Mouse (Mus musculus) embryonic facial prominence, embryonic 12.5 days (tissue): ENCODE results near the gene Cdk19. TPM values are rescaled to one million over a fixed set of nuclear protein-coding genes. Genes with fewer than 3 reads are reported as not detected.

Source experiments
- ATAC-seq: fragments of 200-750 bp; cut with Nextera tagmentation; 2 replicates; pipeline ENCODE4 v1.8.0; 2017; ENCODE audit not compliant: insufficient number of reproducible peaks, insufficient read depth, low FRiP score, low TSS enrichment
- H3K27ac ChIP-seq: fragments of 300-500 bp; sonication (generic); 2 replicates; pipeline ENCODE4 v1.5.1; 2016; ENCODE audit warnings: mild to moderate bottlenecking
- H3K27me3 ChIP-seq: fragments of 300-500 bp; sonication (generic); 2 replicates; pipeline ENCODE4 v1.6.1; 2016; ENCODE audit warnings: mild to moderate bottlenecking, moderate library complexity
- H3K36me3 ChIP-seq: fragments of 300-500 bp; sonication (generic); 2 replicates; pipeline ENCODE4 v1.6.1; 2016; ENCODE audit warnings: mild to moderate bottlenecking
- H3K4me1 ChIP-seq: fragments of 300-500 bp; sonication (generic); 2 replicates; pipeline ENCODE4 v1.6.1; 2016
- H3K4me2 ChIP-seq: fragments of 300-500 bp; sonication (generic); replicated peaks from 2 replicates; pipeline ENCODE4 v1.6.1; 2016; ENCODE audit warnings: mild to moderate bottlenecking, moderate library complexity
- H3K4me3 ChIP-seq: fragments of 300-500 bp; sonication (generic); 2 replicates; pipeline ENCODE4 v1.5.1; 2016; ENCODE audit warnings: mild to moderate bottlenecking
- H3K9ac ChIP-seq: fragments of 300-500 bp; sonication (generic); 2 replicates; pipeline ENCODE4 v1.6.1; 2016; ENCODE audit warnings: mild to moderate bottlenecking, moderate library complexity
- H3K9me3 ChIP-seq: fragments of 300-500 bp; sonication (generic); 2 replicates; pipeline ENCODE4 v1.6.1; 2016; ENCODE audit warnings: mild to moderate bottlenecking, moderate library complexity
- WGBS: fragments of 180-500 bp; shearing (Covaris S2); methylation state at CpG from one replicate; pipeline ENCODE4 v1.1.7; 2016; 5-methylcytosine and 5-hydroxymethylcytosine counted together
- polyA plus RNA-seq: library from polyadenylated mRNA; unstranded; fragments of >200 nt; fragmentation: Nextera tagmentation; extraction: Ambion mirVana; gene quantifications from 2 replicates; pipeline ENCODE4 v1.2.1, GENCODE M21; 2016

Gene Cdk19
- polyA plus RNA-seq, 1 experiment from 2014 or later: 15.8 TPM

GRCm38 (mm10) chr10:40371914-40372675 is 32.7 kb downstream of the Cdk19 start:
- Histone ChIP-seq H3K4me1 (peaks cover 26% of the 10 kb centered on the region), H3K4me2 (no peak overlapping the region), H3K27me3 (no peaks in the 10 kb centered on the region), H3K9ac (no peak overlapping the region), H3K36me3 (no peaks in the 10 kb centered on the region), H3K27ac (peak overlapping the region; percentile 72), H3K4me3 (no peak overlapping the region), H3K9me3 (no peaks in the 10 kb centered on the region)
- WGBS: 52% methylated on average over 11 of the region's 11 CpGs
- no peak for ATAC-seq

- H3K4me1 ChIP-seq: peaks cover 16% of the 10 kb centered on the region
- H3K4me2 ChIP-seq: no peak overlapping the region
- WGBS: 93% methylated on average over 5 of the region's 5 CpGs
- H3K4me3 ChIP-seq: no peak overlapping the region
- no peaks in the 10 kb centered on the region for H3K27me3 ChIP-seq
- no peak for ATAC-seq
- no peak overlapping the region for H3K9ac ChIP-seq
- no peaks in the 10 kb centered on the region for H3K36me3 ChIP-seq
- H3K9me3 ChIP-seq: no peaks in the 10 kb centered on the region
- no peak overlapping the region for H3K27ac ChIP-seq
Measured at GRCm38 (mm10) chr10:40373749-40374148, 34.4 kb downstream of the Cdk19 start.

GRCm38 (mm10) chr10:40374828-40375227 is 35.5 kb downstream of the Cdk19 start:
- 89% methylated on average over 7 of the region's 7 CpGs for WGBS
- no peak for ATAC-seq
- H3K9ac ChIP-seq: no peak overlapping the region
- H3K4me3 ChIP-seq: no peak overlapping the region
- H3K9me3 ChIP-seq: no peaks in the 10 kb centered on the region
- no peak overlapping the region for H3K27ac ChIP-seq
- no peaks in the 10 kb centered on the region for H3K36me3 ChIP-seq
- peaks cover 15% of the 10 kb centered on the region; the same call in 1 of the 2 replicates for H3K4me1 ChIP-seq
- no peak overlapping the region for H3K4me2 ChIP-seq
- no peaks in the 10 kb centered on the region for H3K27me3 ChIP-seq

GRCm38 (mm10) chr10:40376286-40376685 is 36.9 kb downstream of the Cdk19 start:
- H3K27ac ChIP-seq: no peak overlapping the region
- no peaks in the 10 kb centered on the region for H3K9me3 ChIP-seq
- H3K4me2 ChIP-seq: no peak overlapping the region
- H3K4me3 ChIP-seq: no peak overlapping the region
- no peak overlapping the region for H3K9ac ChIP-seq
- no peaks in the 10 kb centered on the region for H3K27me3 ChIP-seq
- WGBS: 74% methylated on average over 3 of the region's 3 CpGs
- no peak for ATAC-seq
- H3K4me1 ChIP-seq: peaks cover 11% of the 10 kb centered on the region; the same call in 1 of the 2 replicates
- H3K36me3 ChIP-seq: no peaks in the 10 kb centered on the region

GRCm38 (mm10) chr10:40378284-40378683 is 38.9 kb downstream of the Cdk19 start:
- H3K27ac ChIP-seq: no peak overlapping the region
- H3K9ac ChIP-seq: no peak overlapping the region
- no peaks in the 10 kb centered on the region for H3K4me1 ChIP-seq
- 89% methylated on average over 4 of the region's 4 CpGs for WGBS
- H3K4me2 ChIP-seq: no peak overlapping the region
- no peak overlapping the region for H3K4me3 ChIP-seq
- no peaks in the 10 kb centered on the region for H3K36me3 ChIP-seq
- no peak for ATAC-seq
- H3K27me3 ChIP-seq: no peaks in the 10 kb centered on the region
- no peaks in the 10 kb centered on the region for H3K9me3 ChIP-seq

- Histone ChIP-seq H3K4me3 (no peak overlapping the region), H3K4me2 (no peak overlapping the region), H3K4me1 (no peaks in the 10 kb centered on the region), H3K36me3 (no peaks in the 10 kb centered on the region), H3K9me3 (no peaks in the 10 kb centered on the region), H3K27me3 (no peaks in the 10 kb centered on the region), H3K9ac (no peak overlapping the region), H3K27ac (no peak overlapping the region)
- WGBS: 47% methylated on average over 1 of the region's 1 CpGs
- ATAC-seq: no peak
Measured at GRCm38 (mm10) chr10:40379682-40380081, 40.3 kb downstream of the Cdk19 start.

- Histone ChIP-seq H3K9ac (no peak overlapping the region), H3K4me1 (no peaks in the 10 kb centered on the region), H3K27ac (no peak overlapping the region), H3K4me2 (no peak overlapping the region), H3K9me3 (no peaks in the 10 kb centered on the region), H3K36me3 (no peaks in the 10 kb centered on the region), H3K27me3 (no peaks in the 10 kb centered on the region), H3K4me3 (no peak overlapping the region)
- WGBS: 89% methylated on average over 3 of the region's 3 CpGs
- no peak for ATAC-seq
Measured at GRCm38 (mm10) chr10:40385397-40385796, 46.0 kb downstream of the Cdk19 start.

GRCm38 (mm10) chr10:40386126-40386525 is 46.8 kb downstream of the Cdk19 start:
- Histone ChIP-seq H3K9ac (no peak overlapping the region), H3K27ac (no peak overlapping the region), H3K9me3 (no peaks in the 10 kb centered on the region), H3K4me2 (no peak overlapping the region), H3K4me3 (no peak overlapping the region), H3K27me3 (no peaks in the 10 kb centered on the region), H3K4me1 (no peaks in the 10 kb centered on the region), H3K36me3 (no peaks in the 10 kb centered on the region)
- 95% methylated on average over 4 of the region's 4 CpGs for WGBS
- no peak for ATAC-seq

GRCm38 (mm10) chr10:40393447-40394143 is 54.2 kb downstream of the Cdk19 start:
- H3K27ac ChIP-seq: no peak overlapping the region
- no peaks in the 10 kb centered on the region for H3K27me3 ChIP-seq
- H3K36me3 ChIP-seq: no peaks in the 10 kb centered on the region
- WGBS: 88% methylated on average over 2 of the region's 2 CpGs
- no peaks in the 10 kb centered on the region for H3K4me1 ChIP-seq
- ATAC-seq: no peak
- no peak overlapping the region for H3K4me3 ChIP-seq
- H3K9me3 ChIP-seq: no peaks in the 10 kb centered on the region
- no peak overlapping the region for H3K9ac ChIP-seq
- no peak overlapping the region for H3K4me2 ChIP-seq

GRCm38 (mm10) chr10:40398842-40399241 is 59.5 kb downstream of the Cdk19 start:
- Histone ChIP-seq H3K4me1 (no peaks in the 10 kb centered on the region), H3K27me3 (no peaks in the 10 kb centered on the region), H3K36me3 (no peaks in the 10 kb centered on the region), H3K9me3 (no peaks in the 10 kb centered on the region), H3K9ac (no peak overlapping the region), H3K27ac (no peak overlapping the region), H3K4me2 (no peak overlapping the region), H3K4me3 (no peak overlapping the region)
- 94% methylated on average over 3 of the region's 3 CpGs for WGBS
- ATAC-seq: no peak

GRCm38 (mm10) chr10:40399328-40399727 is 60.0 kb downstream of the Cdk19 start:
- H3K4me1 ChIP-seq: no peaks in the 10 kb centered on the region
- H3K9me3 ChIP-seq: no peaks in the 10 kb centered on the region
- H3K4me3 ChIP-seq: no peak overlapping the region
- no peaks in the 10 kb centered on the region for H3K27me3 ChIP-seq
- H3K27ac ChIP-seq: no peak overlapping the region
- no peak overlapping the region for H3K4me2 ChIP-seq
- WGBS: 87% methylated on average over 2 of the region's 2 CpGs
- H3K9ac ChIP-seq: no peak overlapping the region
- H3K36me3 ChIP-seq: no peaks in the 10 kb centered on the region
- ATAC-seq: no peak

- no peaks in the 10 kb centered on the region for H3K36me3 ChIP-seq
- ATAC-seq: no peak
- H3K9ac ChIP-seq: no peak overlapping the region
- H3K4me2 ChIP-seq: no peak overlapping the region
- no peak overlapping the region for H3K4me3 ChIP-seq
- no peak overlapping the region for H3K27ac ChIP-seq
- no peaks in the 10 kb centered on the region for H3K9me3 ChIP-seq
- no peaks in the 10 kb centered on the region for H3K4me1 ChIP-seq
- 85% methylated on average over 4 of the region's 4 CpGs for WGBS
- no peaks in the 10 kb centered on the region for H3K27me3 ChIP-seq
Measured at GRCm38 (mm10) chr10:40400293-40400692, 60.9 kb downstream of the Cdk19 start.
